Mouse (Mus musculus): Measurements from ENCODE around the gene Wwox.

Gene Wwox

DNA sequence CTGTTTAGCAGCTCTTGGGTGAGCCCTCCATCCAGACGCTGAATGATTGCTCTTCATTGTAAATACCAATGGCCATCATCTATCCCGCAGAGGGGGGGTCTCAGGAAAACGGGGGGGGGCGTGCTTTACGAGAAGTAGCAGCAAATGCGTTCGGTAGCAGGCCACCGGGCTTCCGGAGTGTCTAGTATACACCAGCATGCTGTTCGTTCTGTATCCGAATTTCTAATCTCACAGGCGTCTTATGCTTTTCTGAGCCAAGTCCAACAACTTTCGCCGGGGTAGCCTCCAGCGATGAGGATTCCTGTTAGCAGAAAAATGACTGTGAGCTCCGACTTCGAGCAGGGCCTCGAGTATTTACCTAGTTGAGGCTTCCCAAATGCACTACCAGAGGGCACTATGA is 719.8 kb downstream of the Wwox start:
- no peak for DNase-seq (ENCODE audit: low read depth, low spot score)

DNA sequence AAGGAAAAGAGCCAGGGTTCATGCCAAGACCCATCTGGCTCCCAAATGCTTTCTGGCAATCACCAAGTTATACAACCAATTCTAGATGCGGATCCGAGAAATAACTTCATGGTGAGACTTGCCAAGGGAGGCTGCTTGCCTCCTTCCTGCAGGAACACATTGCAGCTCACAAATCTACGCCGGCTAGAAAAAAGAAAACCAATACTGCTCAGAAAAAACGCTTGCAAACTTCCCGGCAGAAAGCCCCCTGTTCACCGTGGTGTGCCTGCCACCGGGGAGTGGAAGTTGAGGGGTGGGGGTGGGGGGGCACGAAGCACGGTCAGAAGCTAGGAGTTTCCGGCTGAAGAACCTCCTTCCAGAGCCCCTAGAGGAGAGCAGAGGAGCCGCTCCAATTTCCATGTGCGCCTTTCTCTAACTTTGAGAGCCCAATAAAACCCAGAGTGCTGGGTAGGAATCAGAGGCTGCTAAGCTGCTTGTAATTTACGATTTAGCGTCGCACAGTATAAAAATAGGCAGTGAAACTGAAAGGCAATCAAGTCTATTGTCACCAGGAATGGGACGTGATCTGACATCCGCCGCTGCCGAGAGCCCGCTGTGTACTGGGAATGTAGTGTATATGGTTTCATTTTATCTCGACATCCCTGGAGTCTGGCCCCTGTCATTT is 720.4 kb downstream of the Wwox start:
- DNase-seq (ENCODE audit: low read depth, low spot score): peak; percentile 51

DNA sequence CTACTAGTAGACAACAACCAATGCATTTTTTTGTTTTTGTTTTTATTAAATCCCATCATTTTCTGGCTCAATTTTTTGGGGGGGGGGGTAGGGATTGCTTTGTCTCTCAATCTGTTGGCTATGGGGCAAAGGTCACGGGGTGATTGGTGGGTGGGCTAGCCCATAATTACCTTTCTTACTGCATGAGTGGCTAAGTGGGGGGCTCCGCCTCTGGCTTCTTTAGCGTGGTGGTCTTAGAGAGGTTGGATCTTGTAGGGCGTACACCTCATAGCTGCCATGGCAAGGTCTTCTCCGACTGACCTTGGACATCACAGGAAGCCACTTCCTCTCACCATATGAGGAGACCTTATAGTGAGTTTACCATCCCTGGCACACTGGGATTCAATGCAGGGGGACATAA is 721.0 kb downstream of the Wwox start:
- no peak for DNase-seq (ENCODE audit: low read depth, low spot score)

DNA sequence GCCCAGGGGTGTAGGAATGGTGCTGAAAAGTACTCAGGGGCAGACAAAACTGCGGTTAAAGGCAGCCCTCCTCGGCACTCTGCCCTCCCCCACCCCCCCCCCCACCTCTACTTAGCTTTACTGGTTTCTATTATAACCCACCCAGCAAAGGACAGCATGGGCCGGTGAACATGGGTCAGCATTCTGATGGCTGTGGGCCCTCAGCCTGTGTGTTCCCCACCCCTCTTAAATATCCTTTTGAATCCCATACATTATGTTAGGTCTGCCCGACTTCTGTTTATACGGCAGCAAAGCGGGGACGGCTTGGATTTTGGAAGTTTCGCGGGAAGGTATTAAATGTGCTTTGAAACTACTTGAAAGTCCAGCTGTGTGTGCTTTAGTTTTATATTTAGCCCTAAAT is 722.1 kb downstream of the Wwox start:
- no peak for DNase-seq (ENCODE audit: low read depth, low spot score)

DNA sequence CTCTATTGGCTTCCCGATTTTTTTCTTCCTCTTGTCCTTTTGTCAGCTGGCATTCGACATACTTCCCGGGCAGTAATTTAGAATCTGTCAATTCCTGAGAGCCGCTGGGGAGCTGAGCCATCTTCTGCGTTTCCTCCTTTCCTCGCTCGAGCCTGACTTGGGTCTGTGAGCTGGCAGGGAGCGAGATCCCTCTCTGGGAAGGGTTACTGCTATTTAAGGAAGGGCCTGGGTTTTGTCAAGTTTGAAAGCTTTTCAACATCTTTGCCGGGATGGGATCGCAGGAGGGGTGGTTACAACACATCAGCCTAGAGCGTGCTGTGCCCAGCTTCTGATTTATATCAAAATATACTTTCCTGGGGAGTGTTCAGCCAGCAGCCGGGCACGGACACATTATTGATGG is 725.4 kb downstream of the Wwox start:
- no peak for DNase-seq (ENCODE audit: low read depth, low spot score)

DNA sequence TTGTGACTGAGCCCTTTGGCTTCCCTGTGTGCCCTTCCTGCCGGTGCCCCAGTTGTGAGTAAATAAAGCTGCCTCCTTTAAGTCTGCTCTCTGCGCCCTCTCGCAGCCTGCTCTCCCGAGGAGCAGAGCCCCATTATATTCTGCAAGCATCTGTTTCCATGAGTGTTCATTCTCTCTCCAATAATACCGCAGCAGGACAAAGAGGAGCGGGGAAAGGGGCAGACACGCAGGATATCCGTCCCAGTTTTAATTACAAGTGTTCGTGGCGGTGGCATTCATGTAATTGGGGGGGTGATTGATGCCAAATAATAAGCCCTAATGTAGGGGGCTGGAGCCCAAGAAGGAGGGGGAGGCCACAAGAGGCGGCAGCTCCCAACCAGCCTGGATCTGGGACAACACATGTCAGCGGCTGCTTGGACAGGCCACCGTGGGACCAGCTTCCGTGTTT is 734.2 kb downstream of the Wwox start:
- no peak for DNase-seq (ENCODE audit: low read depth, low spot score)

DNA sequence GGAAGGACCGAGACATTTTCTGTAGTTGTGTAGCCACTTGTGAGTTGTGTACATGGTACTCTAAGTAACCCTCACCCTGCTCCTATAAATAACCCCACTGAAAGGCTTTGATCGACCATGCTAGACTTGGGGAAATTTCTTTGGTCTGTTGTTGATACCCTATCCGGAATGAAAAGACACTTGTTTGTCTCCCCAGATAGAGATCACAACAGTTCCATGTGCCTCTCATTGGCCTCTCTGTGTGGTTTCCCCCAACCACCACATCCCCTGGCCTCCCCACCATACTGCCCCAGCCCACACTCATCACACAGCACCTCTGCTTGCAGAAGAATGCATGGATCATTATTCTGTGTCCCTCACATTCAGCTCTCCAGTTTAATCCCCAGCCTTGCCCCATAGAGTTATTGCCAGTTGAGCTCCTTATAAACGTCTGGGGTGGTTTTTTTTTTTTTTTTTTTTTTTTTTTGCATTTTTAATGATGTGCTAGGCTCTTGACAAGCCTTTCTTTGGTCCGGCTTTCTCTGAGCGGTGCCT is 746.0 kb downstream of the Wwox start:
- no peak for DNase-seq (ENCODE audit: low read depth, low spot score)

DNA sequence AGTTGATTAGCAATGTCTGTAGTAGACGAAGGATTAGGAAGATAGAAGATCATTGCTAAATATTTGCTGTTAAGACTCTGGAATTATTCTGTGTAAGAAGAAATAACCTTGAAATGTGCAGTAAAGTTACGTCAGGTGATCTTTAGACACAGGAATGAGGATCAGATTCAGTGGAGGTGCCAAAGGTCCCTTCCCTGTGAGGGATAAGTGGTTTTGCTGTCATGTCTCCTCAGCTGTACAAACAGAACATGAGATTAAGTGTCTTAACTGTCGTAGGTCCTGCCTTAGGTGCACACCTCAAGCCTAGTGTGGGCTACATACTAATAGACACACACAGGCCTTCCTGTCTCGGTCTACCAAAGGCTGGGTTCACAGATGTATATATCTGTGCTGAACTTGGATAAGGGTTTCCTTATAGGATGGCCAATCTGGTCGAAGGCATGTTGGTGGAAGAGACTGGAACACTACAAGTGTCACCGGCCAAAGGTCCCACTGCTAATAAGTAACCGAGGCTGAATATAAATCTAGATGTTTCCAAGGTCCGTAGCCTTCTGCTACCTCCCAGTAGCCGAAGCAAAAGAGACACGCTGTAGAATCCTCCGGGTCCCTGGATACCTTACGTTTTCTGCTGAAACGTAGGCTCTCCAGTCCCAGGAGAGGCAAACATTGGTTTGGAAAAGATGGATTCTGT is 746.8 kb downstream of the Wwox start:
- DNase-seq (ENCODE audit: low read depth, low spot score): no peak

DNA sequence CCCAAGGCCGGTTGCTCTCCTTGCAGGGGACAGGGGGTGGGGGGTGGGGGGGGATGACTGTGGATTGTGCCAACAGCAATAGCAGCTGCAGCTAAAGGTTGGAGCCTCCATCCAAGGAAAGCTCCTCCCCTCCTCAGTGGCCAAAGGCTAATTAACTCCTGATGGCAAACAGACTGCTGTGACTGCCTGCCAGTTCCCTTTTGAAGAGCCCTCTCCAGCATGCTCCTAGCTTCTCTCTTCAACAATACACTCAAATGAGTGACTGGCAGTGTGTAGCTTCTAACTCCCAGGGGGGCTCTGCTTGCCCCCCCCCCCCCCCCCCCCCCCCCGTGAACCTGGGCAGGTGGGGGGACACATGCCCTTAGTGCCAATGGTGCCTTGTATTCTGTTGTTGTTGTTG is 747.4 kb downstream of the Wwox start:
- DNase-seq (ENCODE audit: low read depth, low spot score): no peak

DNA sequence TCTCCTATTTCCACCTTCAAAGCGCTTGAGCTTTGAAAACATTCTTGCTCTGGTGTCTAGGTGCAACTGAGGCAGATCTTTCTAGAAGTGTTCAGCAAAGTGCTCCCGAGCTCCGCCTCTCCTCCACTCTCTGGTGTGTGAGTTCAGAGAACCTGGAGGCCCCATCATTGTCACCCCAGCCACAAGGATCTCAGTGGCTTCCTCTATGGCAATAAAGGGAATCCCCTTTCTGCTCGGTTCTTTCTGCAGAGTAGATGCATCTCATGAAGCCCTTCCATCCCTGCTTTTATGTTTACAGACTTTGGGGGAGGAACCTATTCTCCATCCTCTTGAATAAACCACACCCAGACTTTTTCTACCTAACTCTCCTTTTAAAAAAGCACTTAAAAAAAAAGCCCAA is 749.0 kb downstream of the Wwox start:
- no peak for DNase-seq (ENCODE audit: low read depth, low spot score)

DNA sequence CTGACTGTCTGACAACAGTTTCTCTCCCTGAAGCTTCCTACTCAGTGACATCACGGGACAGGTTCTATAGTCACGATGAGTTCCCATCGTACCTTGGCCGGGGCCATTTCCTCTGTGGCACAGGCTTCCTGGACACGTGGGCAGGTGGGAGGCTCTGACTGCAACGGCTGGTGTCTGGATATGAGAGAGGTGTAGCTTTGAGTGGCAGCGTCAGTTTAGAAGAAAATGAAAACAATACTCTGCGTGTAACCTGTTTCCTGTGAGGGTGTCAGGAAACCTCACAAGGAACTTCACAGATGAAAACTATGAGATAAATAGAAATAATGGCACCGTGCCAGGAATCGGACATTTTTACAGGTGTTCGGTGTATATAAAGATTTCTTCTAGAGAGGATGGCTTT is 750.4 kb downstream of the Wwox start:
- no peak for DNase-seq (ENCODE audit: low read depth, low spot score)

DNA sequence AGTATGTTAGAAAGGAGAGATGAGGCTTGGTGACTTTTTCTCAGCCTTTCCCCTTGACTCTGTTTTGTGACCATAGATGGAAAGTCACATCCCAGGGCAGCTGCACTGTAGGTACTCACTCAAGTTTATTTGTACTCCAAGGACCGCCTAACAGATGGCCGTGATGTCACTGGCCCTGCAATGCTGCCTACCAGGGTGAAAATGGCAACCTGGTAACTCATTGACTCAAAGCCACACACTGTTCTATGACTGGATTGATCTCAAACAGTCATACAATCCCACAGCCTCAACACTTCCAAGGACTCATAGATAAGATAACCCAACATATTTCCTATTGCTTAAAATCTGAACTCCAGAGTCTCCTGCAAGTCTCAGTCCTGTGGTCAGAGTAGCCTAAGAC is 754.3 kb downstream of the Wwox start:
- DNase-seq (ENCODE audit: low read depth, low spot score): no peak

DNA sequence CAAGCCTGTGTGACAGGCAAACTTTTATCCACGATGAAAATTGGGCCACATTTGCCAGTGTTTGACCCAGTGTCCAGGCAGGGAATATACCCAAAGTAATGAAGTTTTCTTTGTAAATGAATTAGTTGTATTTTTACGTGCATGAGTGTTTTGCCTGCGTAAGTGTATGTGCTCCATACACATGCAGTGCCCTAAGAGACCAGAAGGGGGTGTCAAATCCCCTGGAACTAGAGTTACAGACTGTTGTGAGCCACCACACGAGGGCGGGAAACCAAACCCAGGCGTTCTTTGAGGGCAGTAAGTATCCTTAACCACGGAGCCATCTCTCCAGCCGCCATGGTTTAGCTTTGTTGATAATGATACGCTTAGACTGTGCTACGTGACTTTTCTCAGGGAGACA is 755.9 kb downstream of the Wwox start:
- DNase-seq (ENCODE audit: low read depth, low spot score): peak; percentile 88

DNA sequence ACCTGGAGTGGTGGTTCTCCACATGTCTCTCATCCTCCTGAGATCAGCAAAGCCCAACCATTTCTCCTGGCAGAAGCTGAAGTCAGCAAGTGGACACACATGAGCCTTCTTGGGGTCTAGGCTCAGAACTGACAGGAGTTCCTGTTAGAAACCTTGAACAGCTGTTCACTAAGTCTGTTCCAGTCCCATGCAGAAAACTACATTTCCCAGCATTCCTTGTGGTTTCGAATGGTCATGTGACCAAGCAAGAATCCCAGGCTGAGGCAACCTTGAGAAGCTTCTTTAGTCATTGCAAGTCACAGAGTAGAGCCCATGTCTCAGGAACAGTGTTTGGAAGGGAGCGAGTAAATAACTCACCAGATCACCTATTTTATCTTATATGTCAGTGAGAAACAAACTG is 757.4 kb downstream of the Wwox start:
- DNase-seq (ENCODE audit: low read depth, low spot score): peak; percentile 49

DNA sequence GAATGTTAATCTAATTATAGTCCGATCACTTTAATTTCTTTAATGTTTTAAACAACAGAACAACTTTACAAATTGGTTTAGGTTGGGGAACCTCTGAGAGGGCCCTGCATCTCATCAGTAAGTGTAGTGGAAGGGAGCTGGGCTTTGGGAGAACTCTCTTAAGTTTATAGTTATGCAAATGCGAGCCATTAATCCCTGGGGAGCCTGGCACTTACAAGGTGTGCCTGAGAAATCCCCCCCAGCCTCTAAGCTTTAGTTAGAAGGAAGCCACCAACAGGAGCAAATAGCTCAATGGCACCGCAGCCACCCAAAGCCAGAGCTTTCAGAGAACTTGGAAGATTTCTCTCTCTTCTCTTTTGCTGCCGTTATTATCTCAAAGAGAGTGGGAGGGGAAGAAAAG is 759.7 kb downstream of the Wwox start:
- peak; percentile 81 for DNase-seq (ENCODE audit: low read depth, low spot score)

DNA sequence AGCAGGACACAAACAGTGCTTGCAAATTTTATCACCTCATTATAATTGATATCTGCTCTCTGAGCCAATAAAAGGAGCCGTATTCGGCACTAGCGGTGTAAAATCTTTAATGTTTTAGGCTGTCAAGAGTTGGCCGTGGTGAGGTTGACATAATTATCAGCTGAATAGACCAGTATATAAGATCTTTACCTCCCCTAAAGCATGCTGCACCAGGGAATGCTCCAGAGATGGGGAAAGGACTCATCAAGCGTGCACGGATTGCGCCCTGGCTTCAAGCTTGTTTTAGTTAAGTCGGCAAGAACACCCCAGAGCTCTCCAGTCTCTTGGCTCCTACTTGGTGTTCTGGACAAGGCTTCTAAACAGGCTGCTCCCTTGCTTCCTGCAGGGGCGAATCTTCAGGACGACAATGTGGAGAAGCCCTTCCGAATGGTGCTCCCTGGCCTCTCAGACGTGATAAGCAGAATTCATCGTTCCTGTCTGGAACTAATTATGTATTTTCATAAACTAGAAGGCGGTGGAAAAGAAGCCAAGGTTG is 760.2 kb downstream of the Wwox start:
- peak; percentile 8 for DNase-seq (ENCODE audit: low read depth, low spot score)

DNA sequence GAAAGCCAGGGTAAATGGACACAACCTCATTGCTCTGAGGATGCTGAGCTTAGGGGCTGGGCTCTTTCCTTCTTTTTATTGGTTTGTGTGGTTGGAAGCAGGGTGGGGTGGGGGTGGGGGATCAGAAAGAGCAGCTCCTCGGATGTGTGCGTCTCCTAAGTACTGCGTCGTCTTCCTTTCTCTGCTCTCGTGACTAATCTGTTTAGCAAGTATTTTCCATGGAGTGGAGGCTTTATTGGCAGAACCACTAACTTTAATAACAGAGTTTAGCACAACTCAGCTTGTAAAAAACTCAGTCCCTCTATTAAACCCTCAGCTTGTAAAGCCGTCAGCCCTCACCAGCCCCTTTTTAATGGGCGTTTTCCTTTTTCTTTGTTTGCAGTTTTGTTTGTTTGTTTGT is 762.3 kb downstream of the Wwox start:
- no peak for DNase-seq (ENCODE audit: low read depth, low spot score)

DNA sequence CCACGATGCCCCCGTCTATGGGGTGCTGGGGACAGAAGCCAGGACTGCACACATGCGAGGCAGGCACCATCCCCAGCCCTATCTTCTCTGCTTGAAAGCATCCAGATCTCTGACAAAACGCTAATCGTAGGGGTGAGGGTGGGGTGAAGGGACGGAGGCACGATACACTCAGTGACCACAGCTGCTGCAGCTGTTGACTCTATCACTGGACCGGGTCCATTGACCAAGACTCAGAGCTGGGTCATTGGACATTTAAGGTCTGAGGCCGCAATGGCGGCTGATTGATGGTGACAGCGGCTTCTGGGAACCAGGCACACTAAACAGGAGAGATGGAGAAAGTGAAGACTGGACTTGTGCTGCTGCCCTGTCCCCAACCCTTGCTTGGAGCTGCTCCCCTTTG is 768.0 kb downstream of the Wwox start:
- no peak for DNase-seq (ENCODE audit: low read depth, low spot score)

DNA sequence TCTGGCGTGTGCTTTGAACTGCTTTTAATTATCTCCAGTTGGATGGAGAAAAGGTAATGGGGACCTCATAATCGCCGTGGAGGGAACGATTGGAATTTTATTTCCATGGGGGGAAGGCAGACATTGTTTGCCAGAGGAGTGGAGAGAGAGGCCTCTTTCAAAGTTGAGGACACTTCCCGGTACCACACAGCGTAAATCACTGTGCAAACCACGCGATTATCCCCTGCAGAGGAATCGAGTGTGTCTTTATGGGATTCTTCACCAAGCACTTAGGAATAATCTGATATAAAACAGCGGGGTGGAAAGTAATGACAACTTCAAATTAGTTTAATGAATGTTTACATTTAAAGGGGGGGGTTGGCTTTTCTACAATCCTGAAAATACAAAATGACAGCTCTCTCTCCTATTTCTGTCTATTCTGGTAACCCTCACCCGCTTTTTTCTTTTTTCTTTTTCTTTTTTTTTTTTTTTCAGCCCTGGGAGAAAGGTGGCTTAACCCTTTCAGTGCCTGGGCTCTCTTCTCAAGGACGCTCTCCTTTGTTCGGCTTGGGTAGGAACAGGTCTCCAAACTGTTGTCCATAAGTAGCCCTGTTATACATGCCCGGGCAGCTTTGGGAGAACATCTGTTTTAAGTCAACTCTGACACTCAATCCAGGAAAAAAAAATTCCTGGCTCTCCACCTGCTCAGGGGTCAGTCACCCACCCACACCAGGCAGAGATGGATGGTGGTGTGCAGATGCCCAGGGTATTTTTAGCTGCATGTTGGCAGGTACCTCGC is 769.1 kb downstream of the Wwox start:
- no peak for DNase-seq (ENCODE audit: low read depth, low spot score)

DNA sequence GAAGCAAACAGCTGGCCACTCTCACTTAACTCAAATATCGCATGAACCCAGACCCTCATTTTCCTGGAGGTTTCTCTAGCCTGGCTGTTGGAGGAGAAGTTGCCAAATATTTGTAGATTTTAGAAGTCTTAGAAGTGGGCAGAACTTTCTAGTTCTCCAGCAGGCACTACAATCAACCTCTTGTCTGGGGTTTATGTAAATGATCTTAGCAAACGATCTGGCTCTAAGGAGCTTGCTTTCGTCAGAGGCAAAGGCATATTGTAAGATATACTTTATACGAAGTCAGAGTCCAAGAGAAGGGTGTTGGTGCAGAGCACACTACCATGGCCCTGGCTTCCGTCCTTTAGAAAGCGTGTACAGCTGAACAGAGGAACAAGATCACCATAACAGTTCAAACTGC is 770.6 kb downstream of the Wwox start:
- DNase-seq (ENCODE audit: low read depth, low spot score): no peak

DNA sequence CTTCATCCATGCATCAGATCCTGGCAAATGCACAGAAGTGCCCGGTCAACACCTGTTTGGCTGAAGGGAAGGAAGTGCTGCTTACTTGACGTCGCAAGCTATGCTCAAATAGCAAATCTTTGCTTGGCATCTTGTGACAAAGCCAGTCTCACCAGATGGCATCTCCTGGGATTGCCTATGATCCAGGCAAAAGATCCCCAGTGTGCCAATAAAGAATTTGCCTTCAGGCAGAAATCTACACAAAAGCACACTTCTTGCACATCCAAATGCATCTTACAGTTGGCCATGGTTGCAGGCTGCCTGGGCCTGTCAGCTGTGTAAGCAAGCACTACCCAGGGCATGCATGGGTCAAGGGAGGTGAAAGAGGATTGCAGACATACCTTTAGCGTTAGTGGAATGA is 773.7 kb downstream of the Wwox start:
- no peak for DNase-seq (ENCODE audit: low read depth, low spot score)

DNA sequence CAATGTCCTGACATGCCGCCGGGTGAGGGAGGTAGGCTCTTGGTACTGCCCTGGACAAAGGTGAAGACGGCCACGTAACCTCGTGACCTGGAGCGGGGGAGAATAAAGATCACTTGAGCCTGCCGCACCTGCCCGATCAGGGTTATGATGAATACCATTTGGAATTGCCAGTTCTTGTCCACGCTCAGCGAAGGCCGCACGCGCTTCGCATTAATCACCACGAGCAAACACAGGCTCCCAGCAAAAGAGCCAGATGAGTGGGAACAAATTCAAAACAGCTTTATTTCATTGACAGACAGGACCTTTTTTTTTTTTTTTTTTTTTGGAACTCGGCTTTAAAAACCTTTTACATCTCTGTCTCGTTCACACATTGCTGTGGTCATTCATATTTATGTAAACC is 775.4 kb downstream of the Wwox start:
- DNase-seq (ENCODE audit: low read depth, low spot score): no peak

Data from R1 (cell line).